Mouse (Mus musculus): Measurements from ENCODE around the gene Olfr275.

DNA sequence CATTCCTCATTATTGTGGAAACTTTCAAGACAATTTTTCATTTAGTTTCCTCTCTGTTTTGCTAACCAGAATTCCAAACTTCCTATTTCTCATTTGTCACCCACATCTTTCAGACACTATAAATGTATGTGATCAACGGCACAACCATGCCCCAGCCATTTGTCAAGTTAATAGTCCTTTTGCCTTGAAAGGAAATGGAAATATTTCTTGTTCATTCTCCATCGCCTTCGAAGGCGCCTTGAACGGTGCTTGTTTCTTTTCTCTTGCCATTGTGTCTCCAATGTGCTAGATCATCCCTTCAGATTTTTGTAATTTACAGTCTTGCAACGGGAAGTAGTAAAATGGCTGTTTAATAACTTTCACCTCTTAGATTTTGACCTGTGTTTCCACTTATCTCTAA is 48.8 kb upstream of the Olfr275 start:
- TF ChIP-seq CTCF (IDR thresholded peaks at IDR 0.05; ENCODE audit: extremely low read depth, insufficient read length, insufficient replicate concordance, low read depth, low read length), result no peak
- no peak for TF ChIP-seq POLR2A (IDR thresholded peaks at IDR 0.05; ENCODE audit: low read depth, low read length)

Measured in small intestine, adult 2 months (tissue).